Mouse (Mus musculus) stomach, embryonic 16.5 days (tissue): Measurements from ENCODE around the gene Aldoc. TPM values are rescaled to one million over a fixed set of nuclear protein-coding genes. Genes with fewer than 3 reads are reported as not detected.
A peak's percentile ranks its signal among the peaks of the same experiment; 100 is the strongest.

ENCODE experiments used
- ATAC-seq: fragments of 200-750 bp; cut with Nextera tagmentation; 2 replicates; pipeline ENCODE4 v1.8.0; 2017; ENCODE audit warnings: moderate number of reproducible peaks, moderate TSS enrichment; ENCODE audit not compliant: insufficient read depth, low FRiP score
- H3K27ac ChIP-seq: fragments of 300-500 bp; sonication (generic); 2 replicates; pipeline ENCODE4 v1.5.1; 2014; ENCODE audit warnings: low read length
- H3K27me3 ChIP-seq: fragments of 300-500 bp; sonication (generic); 2 replicates; pipeline ENCODE4 v1.6.1; 2014; ENCODE audit warnings: low read length, control low read depth, mixed read lengths; ENCODE audit not compliant: control insufficient read depth, insufficient read depth
- H3K36me3 ChIP-seq: fragments of 300-500 bp; sonication (generic); 2 replicates; pipeline ENCODE4 v1.6.1; 2014; ENCODE audit warnings: low read length; ENCODE audit not compliant: control insufficient read depth, insufficient read depth
- H3K4me1 ChIP-seq: fragments of 300-500 bp; sonication (generic); 2 replicates; pipeline ENCODE4 v1.6.1; 2014; ENCODE audit warnings: low read length, control low read depth, mixed read lengths; ENCODE audit not compliant: control insufficient read depth, insufficient read depth
- H3K4me2 ChIP-seq: fragments of 300-500 bp; sonication (generic); 2 replicates; pipeline ENCODE4 v1.6.1; 2014; ENCODE audit warnings: low read depth, low read length, mixed read lengths
- H3K4me3 ChIP-seq: fragments of 300-500 bp; sonication (generic); replicated peaks from 2 replicates; pipeline ENCODE4 v1.5.1; 2014; ENCODE audit warnings: mild to moderate bottlenecking, low read length
- H3K9ac ChIP-seq: fragments of 300-500 bp; sonication (generic); 2 replicates; pipeline ENCODE4 v1.6.1; 2014; ENCODE audit warnings: low read length
- H3K9me3 ChIP-seq: fragments of 300-500 bp; sonication (generic); replicated peaks from 2 replicates; pipeline ENCODE4 v1.6.1; 2016; ENCODE audit warnings: low read length, control low read depth; ENCODE audit not compliant: control insufficient read depth
- WGBS: fragments of 180-500 bp; shearing (Covaris S2); extraction: QIAGEN DNeasy Blood & Tissue Kit; methylation state at CpG from one replicate; pipeline ENCODE4 v1.1.7; 2014; 5-methylcytosine and 5-hydroxymethylcytosine counted together
- polyA plus RNA-seq: library from polyadenylated mRNA; unstranded; fragments of >200 nt; fragmentation: Nextera tagmentation; extraction: Ambion mirVana; gene quantifications from 2 replicates; pipeline ENCODE4 v1.2.1, GENCODE M21; 2015

The Aldoc gene
- polyA plus RNA-seq, 1 experiment from 2014 or later = 25.6 TPM

DNA sequence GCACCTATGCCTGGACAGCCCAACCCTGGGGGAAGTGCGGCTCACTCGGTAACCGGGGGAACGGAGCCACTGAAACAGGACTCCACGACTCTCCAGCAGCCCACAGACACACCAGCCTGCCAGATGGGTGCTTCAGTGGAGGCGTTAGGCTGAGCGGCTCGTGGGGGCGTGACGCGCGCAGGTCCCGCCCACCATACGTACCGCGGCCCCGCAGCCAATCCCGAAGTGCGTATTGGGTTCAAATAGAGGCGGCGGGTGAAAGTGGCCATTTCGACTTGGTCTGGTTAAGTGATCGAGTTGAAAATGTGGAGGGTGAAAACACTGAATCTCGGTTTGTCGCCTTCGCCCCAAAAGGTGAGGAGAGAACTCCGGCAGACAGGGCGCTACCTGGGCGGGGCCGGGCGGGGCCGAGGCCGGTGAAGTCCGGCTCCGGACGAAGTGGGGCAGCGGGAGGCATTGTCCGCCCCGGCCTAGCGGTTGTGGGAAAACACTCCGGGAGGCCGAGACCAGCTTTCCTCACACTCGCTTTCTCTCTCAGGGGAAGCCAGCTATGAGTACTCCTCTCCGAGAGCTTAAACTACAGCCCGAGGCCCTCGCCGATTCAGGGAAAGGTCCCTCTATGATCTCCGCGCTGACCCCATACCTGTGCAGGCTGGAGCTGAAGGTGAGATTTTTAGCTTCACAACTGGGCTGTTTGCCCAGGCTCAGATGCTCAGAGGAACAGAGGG lies 21.2 kb upstream of the Aldoc start, which contains the start of gene Spag5:
Gene Spag5, plus strand, starts transcription at position 173 of the 728 bp plus-strand sequence.
- ATAC-seq = peak; percentile 100
- Histone ChIP-seq H3K27ac (peak within 1 kb of the TSS; percentile 53; the same call in 1 of the 2 replicates), H3K9me3 (no peaks in the 10 kb centered on the region), H3K4me2 (peak within 1 kb of the TSS; percentile 79), H3K27me3 (no peaks in the 10 kb centered on the region), H3K4me3 (peak within 1 kb of the TSS; percentile 82), H3K4me1 (0 out of 2 replicates have a peak, but pooled peaks cover 5% of the 10 kb centered on the region), H3K36me3 (peaks cover 4% of the 10 kb centered on the region), H3K9ac (peak within 1 kb of the TSS; percentile 82)
- WGBS = under 1% methylated on average over 49 of the region's 49 CpGs

DNA sequence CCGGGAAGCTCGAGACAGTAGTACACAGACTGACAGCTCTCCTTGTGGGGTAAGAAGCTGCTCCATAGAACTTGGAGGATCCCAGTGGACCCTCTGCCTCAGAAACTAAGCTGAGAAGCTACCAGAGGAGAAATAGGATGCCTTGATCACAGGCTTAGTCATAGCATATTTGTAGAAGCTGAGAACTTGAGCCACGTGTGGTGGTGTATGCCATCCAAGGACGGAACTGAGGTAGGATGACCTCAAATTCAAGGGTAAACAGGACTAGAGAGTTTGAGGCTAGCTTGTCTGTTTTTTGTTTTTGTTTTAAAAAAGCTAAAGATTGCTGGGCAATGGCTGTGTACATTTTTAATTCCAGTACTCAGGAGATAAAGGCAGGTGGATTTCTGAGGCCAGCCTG lies 17.5 kb upstream of the Aldoc start:
- ATAC-seq = no peak
- WGBS = 84% methylated on average over 4 of the region's 4 CpGs
- peaks cover 8% of the 10 kb centered on the region for H3K36me3 ChIP-seq

DNA sequence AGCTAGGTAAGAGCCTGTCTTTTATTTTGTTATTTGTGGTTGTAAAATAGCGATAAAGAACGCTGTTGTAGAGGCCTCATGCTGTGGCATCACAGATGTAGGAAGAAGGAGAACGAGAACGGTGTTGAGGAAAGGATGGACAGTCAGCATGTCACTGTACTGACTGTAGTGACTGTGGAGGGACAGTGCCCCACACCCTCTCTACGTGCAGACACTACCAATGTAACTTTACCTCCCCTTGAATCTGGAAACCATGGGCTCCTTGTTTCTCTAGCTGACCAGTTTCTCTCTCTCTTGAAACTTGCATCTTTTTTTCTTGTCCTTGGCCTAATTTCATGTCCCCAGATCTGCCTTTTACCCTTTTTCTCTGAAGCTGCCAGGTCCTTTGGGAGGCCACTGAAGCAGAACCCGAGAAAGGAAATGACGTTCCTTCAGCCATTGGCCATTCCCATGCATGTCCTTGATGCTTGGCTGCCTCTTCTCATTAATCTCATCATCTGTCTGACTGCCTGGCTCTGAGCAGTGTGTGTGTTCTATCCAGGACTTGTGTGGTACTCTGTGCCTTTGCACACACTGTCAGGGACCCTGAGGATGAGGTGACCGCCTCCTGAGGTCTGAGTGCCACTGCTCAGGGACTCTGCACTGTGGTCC lies 11.8 kb upstream of the Aldoc start:
- H3K27me3 ChIP-seq = no peaks in the 10 kb centered on the region
- no peak overlapping the region for H3K4me3 ChIP-seq
- H3K9me3 ChIP-seq = no peaks in the 10 kb centered on the region
- WGBS = 91% methylated on average over 8 of the region's 8 CpGs
- H3K9ac ChIP-seq = no peak overlapping the region
- H3K27ac ChIP-seq = no peak overlapping the region
- no peak for ATAC-seq
- H3K36me3 ChIP-seq = peaks cover 4% of the 10 kb centered on the region; the same call in 1 of the 2 replicates
- H3K4me2 ChIP-seq = no peak overlapping the region
- no peaks in the 10 kb centered on the region for H3K4me1 ChIP-seq

More for the DNA sequence above, 17.5 kb upstream of the Aldoc start:
- H3K9me3 ChIP-seq = no peaks in the 10 kb centered on the region
- H3K4me3 ChIP-seq = no peak overlapping the region
- H3K4me1 ChIP-seq = 0 out of 2 replicates have a peak, but pooled peaks cover 5% of the 10 kb centered on the region
- H3K27ac ChIP-seq = no peak overlapping the region
- H3K4me2 ChIP-seq = no peak overlapping the region
- no peaks in the 10 kb centered on the region for H3K27me3 ChIP-seq
- H3K9ac ChIP-seq = peak overlapping the region; percentile 29; the same call in 1 of the 2 replicates

DNA sequence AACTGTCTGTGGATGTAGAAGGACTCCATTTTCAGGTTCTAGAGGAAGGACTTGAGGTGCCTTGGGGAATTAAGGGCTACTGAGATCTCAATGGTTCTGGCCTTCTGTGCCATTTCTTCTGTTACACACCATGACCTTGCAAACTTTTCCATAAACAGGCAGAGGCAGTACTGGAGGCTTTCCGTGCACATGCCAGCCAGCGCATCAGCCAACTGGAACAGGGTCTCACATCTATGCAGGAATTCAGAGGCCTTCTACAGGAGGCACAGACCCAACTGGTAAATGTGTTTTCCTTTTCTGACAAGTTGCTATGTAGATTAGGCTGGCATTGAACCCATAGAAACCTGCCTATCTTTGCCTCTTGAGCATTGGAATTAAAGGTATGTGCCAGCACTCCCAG lies 9.1 kb upstream of the Aldoc start:
- no peak for ATAC-seq
- H3K36me3 ChIP-seq = peaks cover 14% of the 10 kb centered on the region
- 92% methylated on average over 2 of the region's 2 CpGs for WGBS
- H3K4me2 ChIP-seq = no peak overlapping the region
- H3K4me3 ChIP-seq = no peak overlapping the region
- no peak overlapping the region for H3K27ac ChIP-seq
- no peaks in the 10 kb centered on the region for H3K27me3 ChIP-seq
- no peak overlapping the region for H3K9ac ChIP-seq
- H3K4me1 ChIP-seq = no peaks in the 10 kb centered on the region
- no peaks in the 10 kb centered on the region for H3K9me3 ChIP-seq

DNA sequence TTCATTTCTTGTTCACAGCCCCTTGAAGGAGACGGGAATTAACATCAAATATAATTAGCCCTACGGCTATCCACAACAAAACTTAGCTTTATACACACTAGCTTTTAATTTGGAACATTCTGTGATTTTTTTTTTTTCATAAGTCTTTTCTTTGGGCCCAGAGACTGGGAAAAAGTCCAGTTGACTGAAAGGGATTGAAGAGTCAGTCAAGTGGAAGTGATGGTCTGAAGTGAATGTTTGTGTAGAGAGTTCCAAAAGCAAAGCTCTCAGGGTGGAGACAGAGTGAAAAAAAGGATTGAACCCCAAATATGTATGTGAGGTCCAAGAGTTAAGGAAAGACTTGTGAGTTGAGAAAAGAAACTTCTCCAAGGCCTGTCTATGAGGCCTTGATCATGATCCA lies 4.4 kb upstream of the Aldoc start:
- Histone ChIP-seq H3K4me1 (peaks cover 13% of the 10 kb centered on the region; the same call in 1 of the 2 replicates), H3K27me3 (no peaks in the 10 kb centered on the region), H3K9me3 (no peaks in the 10 kb centered on the region), H3K4me2 (no peak overlapping the region), H3K4me3 (no peak overlapping the region), H3K27ac (no peak overlapping the region), H3K36me3 (peaks cover 24% of the 10 kb centered on the region; the same call in 1 of the 2 replicates), H3K9ac (no peak overlapping the region)
- no peak for ATAC-seq
- 93% methylated on average over 2 of the region's 2 CpGs for WGBS

DNA sequence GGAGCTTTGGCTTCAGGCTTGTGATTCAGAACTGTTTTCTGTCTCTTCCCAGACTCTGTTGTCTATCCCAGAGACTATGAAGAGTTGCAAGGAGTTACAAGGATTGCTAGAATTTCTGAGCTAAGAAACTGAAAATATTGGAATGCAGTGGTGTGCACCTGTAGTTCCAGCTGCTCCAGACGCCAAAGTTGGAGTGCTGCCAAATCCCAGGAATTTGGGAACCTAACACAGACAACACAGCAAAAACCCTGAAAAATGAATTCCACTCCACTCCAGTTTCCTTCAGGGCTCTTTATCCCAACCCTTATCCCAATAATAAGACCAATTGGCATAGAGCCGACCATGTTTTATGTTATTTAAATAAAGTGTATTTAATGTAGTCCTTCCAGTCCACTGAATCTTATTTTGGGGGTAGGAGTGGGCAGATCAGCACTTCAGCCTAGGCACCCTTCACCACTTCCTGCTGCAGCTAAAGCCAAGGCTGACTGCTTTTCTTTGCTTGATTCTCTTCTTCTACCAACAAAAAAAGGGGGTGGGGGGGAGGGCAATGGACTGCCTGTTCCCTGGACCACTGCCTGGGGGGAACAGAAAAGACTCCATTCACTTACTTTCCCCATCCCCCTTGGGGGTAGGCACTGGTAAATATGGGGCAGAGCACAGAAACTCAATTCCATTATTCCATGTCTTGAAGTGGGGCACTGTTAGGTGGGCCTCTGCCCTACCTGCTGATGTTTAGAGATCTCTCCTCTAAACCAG lies 514 bp upstream of the Aldoc start:
- Histone ChIP-seq H3K4me3 (no peak overlapping the region), H3K27me3 (no peaks in the 10 kb centered on the region), H3K4me1 (peaks cover 13% of the 10 kb centered on the region; the same call in 1 of the 2 replicates), H3K27ac (peak overlapping the region; percentile 74), H3K9me3 (no peaks in the 10 kb centered on the region), H3K9ac (no peak overlapping the region), H3K4me2 (peak overlapping the region; percentile 43; the same call in 1 of the 2 replicates), H3K36me3 (peaks cover 15% of the 10 kb centered on the region; the same call in 1 of the 2 replicates)
- ATAC-seq = no peak
- WGBS = 38% methylated on average over 2 of the region's 2 CpGs

DNA sequence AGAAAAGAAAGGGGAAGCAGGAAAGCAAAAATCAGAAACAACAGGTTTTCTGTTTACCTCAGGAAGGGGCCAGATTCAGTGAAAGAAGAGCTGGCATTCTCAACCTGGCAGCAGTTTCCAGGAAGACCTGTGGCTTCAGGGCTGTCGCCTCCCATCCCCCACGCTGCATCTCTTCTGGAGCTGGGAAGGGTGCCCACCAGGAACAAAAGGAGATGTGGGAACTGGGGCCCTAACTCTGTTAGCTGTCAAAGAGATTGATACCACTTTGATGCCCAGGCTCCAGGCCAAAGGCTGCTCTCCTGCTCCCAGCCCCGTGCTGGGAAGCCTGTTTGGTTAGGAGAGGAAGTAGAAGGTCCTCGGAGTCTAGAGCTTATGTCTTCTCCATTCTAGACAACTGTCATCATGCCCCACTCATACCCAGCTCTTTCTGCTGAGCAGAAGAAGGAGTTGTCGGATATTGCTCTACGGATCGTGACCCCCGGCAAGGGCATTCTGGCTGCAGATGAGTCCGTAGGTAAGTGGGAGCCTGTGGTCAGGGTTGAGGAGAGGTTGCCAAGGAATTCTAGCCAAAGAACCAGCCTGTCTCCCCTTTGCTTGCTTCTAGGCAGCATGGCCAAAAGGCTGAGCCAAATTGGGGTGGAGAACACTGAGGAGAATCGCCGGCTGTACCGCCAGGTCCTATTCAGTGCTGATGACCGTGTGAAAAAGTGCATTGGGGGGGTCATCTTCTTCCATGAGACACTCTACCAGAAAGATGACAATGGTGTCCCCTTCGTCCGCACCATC lies 1.4 kb downstream of the Aldoc start:
- peaks cover 18% of the 10 kb centered on the region for H3K4me1 ChIP-seq
- peaks cover 9% of the 10 kb centered on the region; the same call in 1 of the 2 replicates for H3K36me3 ChIP-seq
- H3K9ac ChIP-seq = no peak overlapping the region
- no peak overlapping the region for H3K4me2 ChIP-seq
- no peak for ATAC-seq
- no peak overlapping the region for H3K4me3 ChIP-seq
- no peak overlapping the region for H3K27ac ChIP-seq
- no peaks in the 10 kb centered on the region for H3K9me3 ChIP-seq
- 79% methylated on average over 15 of the region's 15 CpGs for WGBS
- no peaks in the 10 kb centered on the region for H3K27me3 ChIP-seq

DNA sequence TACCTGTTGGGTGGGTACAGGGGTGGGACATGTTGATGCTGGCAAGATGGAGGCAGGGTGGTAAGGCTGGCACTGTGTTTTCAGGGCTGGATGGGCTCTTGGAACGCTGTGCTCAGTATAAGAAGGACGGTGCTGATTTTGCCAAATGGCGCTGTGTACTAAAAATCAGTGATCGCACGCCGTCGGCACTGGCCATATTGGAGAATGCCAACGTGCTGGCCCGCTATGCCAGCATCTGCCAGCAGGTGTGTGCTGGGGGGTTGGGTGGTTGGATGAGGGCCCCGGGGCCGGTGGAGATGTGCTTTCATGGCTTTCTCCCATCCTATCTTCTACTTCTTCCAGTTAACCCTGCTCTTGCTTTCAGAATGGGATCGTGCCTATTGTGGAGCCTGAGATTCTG lies 2.2 kb downstream of the Aldoc start:
- Histone ChIP-seq H3K9ac (no peak overlapping the region), H3K27me3 (no peaks in the 10 kb centered on the region), H3K4me2 (no peak overlapping the region), H3K4me1 (peaks cover 19% of the 10 kb centered on the region), H3K27ac (no peak overlapping the region), H3K36me3 (0 out of 2 replicates have a peak, but pooled peaks cover 5% of the 10 kb centered on the region), H3K4me3 (no peak overlapping the region), H3K9me3 (no peaks in the 10 kb centered on the region)
- no peak for ATAC-seq
- 89% methylated on average over 12 of the region's 12 CpGs for WGBS
